Comparison of ENCODE assay signal across 29 mouse cellular contexts in the genomic region with DNA sequence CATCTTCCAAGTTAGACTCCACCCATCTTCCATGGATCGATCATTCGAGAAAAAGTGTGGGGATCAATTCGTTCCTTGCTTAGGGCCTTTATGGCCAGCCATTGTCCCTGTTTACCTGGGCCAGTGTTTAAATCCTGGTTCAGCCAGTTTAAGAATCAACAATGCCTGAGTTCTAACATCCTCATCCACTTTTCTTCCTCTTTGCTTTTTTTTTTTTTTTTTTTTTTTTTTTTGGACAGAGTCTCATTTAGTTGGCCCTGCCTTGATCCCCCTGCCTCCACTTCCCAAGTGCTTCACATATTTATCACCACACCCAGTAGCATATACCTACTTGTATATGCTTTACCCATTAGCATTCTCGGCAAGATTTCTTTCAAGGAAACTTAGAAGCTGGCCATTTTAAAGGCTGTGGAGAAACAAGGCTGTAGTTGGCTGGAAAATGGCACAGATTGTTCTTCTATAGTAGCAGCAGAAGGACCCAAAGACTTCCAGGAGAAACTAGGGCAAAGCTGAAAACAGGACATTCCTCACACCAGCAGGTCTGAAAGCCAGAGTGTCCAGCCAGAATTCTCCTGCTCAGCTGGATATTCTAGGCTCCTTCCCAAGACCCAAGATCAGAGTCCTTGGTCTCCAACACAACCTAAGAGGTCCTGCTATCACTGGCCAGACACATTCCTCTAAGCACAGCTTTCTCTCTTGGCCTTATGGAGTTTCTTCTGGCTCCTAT. TPM values are rescaled to one million over a fixed set of nuclear protein-coding genes. Genes with fewer than 3 reads are reported as not detected.
DNase-seq lines count a peak whose midpoint lies in the region; ATAC-seq and TF ChIP-seq lines count a peak whose summit lies in the region.
"Had no signal": no experiment of that assay in that cellular context is flagged by ENCODE, and none has a peak within 500 bp of the region (broad histone marks: within the 10 kb centered on the region; RNA-seq: fewer than 3 reads in every experiment).

No protein-coding gene starts in this region.

- DNase-seq in forebrain, embryonic 11.5 days (ENCODE audit: low spot score) = peak; percentile 4
- DNase-seq in MEL (ENCODE audit: low read depth, low spot score) = no peak
- peak; percentile 73 to 75 for DNase-seq in cerebellum, adult 18-20 months
- peak; percentile 65 to 72 for DNase-seq in cerebellum, postnatal 14 days
- no peak for DNase-seq in gastrocnemius, postnatal 4 days (ENCODE audit: low spot score in 2 of 2)
- DNase-seq in lung, adult 18-20 months = no peak
- DNase-seq: adrenal gland, adult 8-10 months; gastrocnemius, postnatal 25 days; heart, adult 2 months; heart, postnatal 36 days; kidney, adult 2 months; kidney, postnatal 10 days; liver; thymus, adult 18-20 months; thymus, postnatal 4 days had no signal

- no peak overlapping the region for H3K4me3 ChIP-seq in forebrain, embryonic 11.5 days (ENCODE audit: low read depth, low read length)
- no peak overlapping the region for H3K4me3 ChIP-seq in forebrain, embryonic 13.5 days
- H3K4me3 ChIP-seq in MEL (ENCODE audit: control insufficient read depth in 1 of 2, insufficient read depth in 1 of 2, low read depth in 2 of 2, low read length in 2 of 2) = no peak overlapping the region
- no peak overlapping the region for H3K4me3 ChIP-seq in midbrain, embryonic 16.5 days (ENCODE audit: low read depth, low read length)
- H3K4me3 ChIP-seq: heart, adult 2 months; heart, embryonic 13.5 days; limb, embryonic 10.5 days; liver, embryonic 15.5 days; neural tube, embryonic 15.5 days; stomach, embryonic 15.5 days had no signal

- H3K27ac ChIP-seq in forebrain, embryonic 11.5 days (ENCODE audit: low read depth, low read length) = no peak overlapping the region
- no peak overlapping the region for H3K27ac ChIP-seq in forebrain, embryonic 13.5 days
- no peak overlapping the region for H3K27ac ChIP-seq in MEL (ENCODE audit: control insufficient read depth, low read depth, low read length)
- no peak overlapping the region for H3K27ac ChIP-seq in midbrain, embryonic 16.5 days (ENCODE audit: low read length)
- H3K27ac ChIP-seq: heart, adult 2 months; heart, embryonic 13.5 days; hindbrain, embryonic 14.5 days; limb, embryonic 10.5 days; liver, embryonic 15.5 days; neural tube, embryonic 15.5 days; stomach, embryonic 15.5 days had no signal

- no peaks in the 10 kb centered on the region for H3K9me3 ChIP-seq in forebrain, embryonic 11.5 days (ENCODE audit: control insufficient read depth, low read length)
- H3K9me3 ChIP-seq in forebrain, embryonic 13.5 days (replicated peaks) = no peaks in the 10 kb centered on the region
- H3K9me3 ChIP-seq in MEL (replicated peaks; ENCODE audit: insufficient read depth, low read length) = no peaks in the 10 kb centered on the region
- H3K9me3 ChIP-seq in midbrain, embryonic 16.5 days (replicated peaks; ENCODE audit: control insufficient read depth, low read length, poor library complexity, severe bottlenecking) = no peaks in the 10 kb centered on the region
- H3K9me3 ChIP-seq: heart, embryonic 13.5 days; limb, embryonic 10.5 days; liver, embryonic 15.5 days; neural tube, embryonic 15.5 days; stomach, embryonic 15.5 days had no signal

- no peak overlapping the region for H3K9ac ChIP-seq in forebrain, embryonic 11.5 days (ENCODE audit: low read length)
- no peak overlapping the region for H3K9ac ChIP-seq in forebrain, embryonic 13.5 days
- H3K9ac ChIP-seq in MEL (ENCODE audit: control insufficient read depth, low read depth, low read length, poor library complexity, severe bottlenecking) = no peak overlapping the region
- H3K9ac ChIP-seq in midbrain, embryonic 16.5 days (ENCODE audit: low read depth, low read length) = no peak overlapping the region
- H3K9ac ChIP-seq: heart, embryonic 13.5 days; hindbrain, embryonic 14.5 days; liver, embryonic 15.5 days; neural tube, embryonic 15.5 days; stomach, embryonic 15.5 days had no signal

- no peak for TF ChIP-seq CTCF in MEL (IDR thresholded peaks at IDR 0.05 in 2 of 3, conservative IDR thresholded peaks at IDR 0.05 in 1 of 3; ENCODE audit: control insufficient read depth in 1 of 3, insufficient read depth in 1 of 3, low read depth in 2 of 3, low read length in 3 of 3, poor library complexity in 1 of 3, severe bottlenecking in 1 of 3)

- ATAC-seq in forebrain, embryonic 11.5 days (replicated peaks; ENCODE audit: low FRiP score) = no peak
- ATAC-seq in forebrain, embryonic 13.5 days = no peak
- no peak for ATAC-seq in midbrain, embryonic 16.5 days
- ATAC-seq: forebrain, embryonic 16.5 days; lung, postnatal 0 days had no signal

- no peaks in the 10 kb centered on the region for H3K36me3 ChIP-seq in forebrain, embryonic 11.5 days (ENCODE audit: control insufficient read depth, insufficient read depth, low read length)
- no peaks in the 10 kb centered on the region for H3K36me3 ChIP-seq in forebrain, embryonic 13.5 days (ENCODE audit: poor library complexity, severe bottlenecking)
- peaks cover 0 to 21% of the 10 kb centered on the region in 2 experiments; a peak in 2 of 4 replicates for H3K36me3 ChIP-seq in MEL (ENCODE audit: control insufficient read depth in 1 of 2, insufficient read depth in 2 of 2, low read length in 2 of 2)
- no peaks in the 10 kb centered on the region for H3K36me3 ChIP-seq in midbrain, embryonic 16.5 days (ENCODE audit: control insufficient read depth, insufficient read depth, low read length)
- H3K36me3 ChIP-seq: heart, embryonic 13.5 days; limb, embryonic 10.5 days; liver, embryonic 15.5 days; neural tube, embryonic 15.5 days; stomach, embryonic 15.5 days had no signal

- H3K4me1 ChIP-seq in forebrain, embryonic 11.5 days (replicated peaks; ENCODE audit: control insufficient read depth, insufficient read depth, low read length) = peaks cover 6% of the 10 kb centered on the region
- H3K4me1 ChIP-seq in forebrain, embryonic 13.5 days = peaks cover 9% of the 10 kb centered on the region
- peaks cover 6 to 20% of the 10 kb centered on the region in 2 experiments for H3K4me1 ChIP-seq in MEL (ENCODE audit: control insufficient read depth in 1 of 2, insufficient read depth in 2 of 2, low read length in 2 of 2)
- peaks cover 4% of the 10 kb centered on the region; the same call in 1 of the 2 replicates for H3K4me1 ChIP-seq in midbrain, embryonic 16.5 days (ENCODE audit: control insufficient read depth, insufficient read depth, low read length)
- H3K4me1 ChIP-seq: stomach, embryonic 15.5 days had no signal

- WGBS in forebrain, embryonic 11.5 days = 94% methylated on average over 4 of the region's 4 CpGs
- WGBS in forebrain, embryonic 13.5 days = 93% methylated on average over 4 of the region's 4 CpGs
- WGBS in midbrain, embryonic 16.5 days = 91% methylated on average over 4 of the region's 4 CpGs

- peaks cover 23% of the 10 kb centered on the region for H3K79me2 ChIP-seq in MEL (ENCODE audit: control insufficient read depth, insufficient read depth, low read length, poor library complexity)

- no peak overlapping the region for H3K4me2 ChIP-seq in forebrain, embryonic 11.5 days (ENCODE audit: low read depth, low read length, severe bottlenecking)
- H3K4me2 ChIP-seq in forebrain, embryonic 13.5 days = no peak overlapping the region
- H3K4me2 ChIP-seq in midbrain, embryonic 16.5 days (ENCODE audit: low read length) = no peak overlapping the region
- H3K4me2 ChIP-seq: heart, embryonic 13.5 days; hindbrain, embryonic 14.5 days; liver, embryonic 15.5 days; midbrain, embryonic 11.5 days; neural tube, embryonic 15.5 days; stomach, embryonic 15.5 days had no signal

- TF ChIP-seq POLR2A in MEL (IDR thresholded peaks at IDR 0.05; ENCODE audit: control insufficient read depth in 1 of 2, insufficient read depth in 1 of 2, low read depth in 1 of 2, low read length in 2 of 2, poor library complexity in 1 of 2) = no peak

- H3K27me3 ChIP-seq in forebrain, embryonic 11.5 days (ENCODE audit: control insufficient read depth, insufficient read depth, low read length) = no peaks in the 10 kb centered on the region
- peaks cover 11% of the 10 kb centered on the region for H3K27me3 ChIP-seq in forebrain, embryonic 13.5 days
- H3K27me3 ChIP-seq in MEL (ENCODE audit: control insufficient read depth in 1 of 2, insufficient read depth in 2 of 2, low read length in 2 of 2) = no peaks in the 10 kb centered on the region
- peaks cover 4% of the 10 kb centered on the region; the same call in 1 of the 2 replicates for H3K27me3 ChIP-seq in midbrain, embryonic 16.5 days (ENCODE audit: control insufficient read depth, insufficient read depth, low read depth, low read length)
- H3K27me3 ChIP-seq: liver, embryonic 15.5 days had no signal

- no peak for TF ChIP-seq RAD21 in MEL (IDR thresholded peaks at IDR 0.05; ENCODE audit: low read depth, low read length)

- no peak for TF ChIP-seq EP300 in MEL (IDR thresholded peaks at IDR 0.05; ENCODE audit: low read depth in 1 of 2, low read length in 2 of 2)

TF ChIP-seq in MEL, 35 proteins besides CTCF, POLR2A, EP300 and RAD21:
- peak; percentile 76 for TF ChIP-seq ZNF384 (IDR thresholded peaks at IDR 0.05; ENCODE audit: low read depth, low read length)
- TF ChIP-seq NELFE (IDR thresholded peaks at IDR 0.05; ENCODE audit: low read depth, low read length) = no peak
- no peak for TF ChIP-seq RCOR1 (IDR thresholded peaks at IDR 0.05; ENCODE audit: low read depth, low read length)
- TF ChIP-seq ETS1 (IDR thresholded peaks at IDR 0.05; ENCODE audit: low read depth, low read length) = no peak
- no peak for TF ChIP-seq SIN3A (IDR thresholded peaks at IDR 0.05; ENCODE audit: low read length)

RNA-seq across cellular contexts. Expression of a gene that starts 2.6 kb away (rescaled TPM):
- 6.7 and 7.5 TPM in 2 replicates for polyA plus RNA-seq in forebrain, embryonic 11.5 days (2014; fragmentation: Nextera tagmentation; extraction: Ambion mirVana)
- 6.7 and 7.2 TPM in 2 replicates for polyA plus RNA-seq in forebrain, embryonic 13.5 days (2015; fragmentation: Nextera tagmentation; extraction: Ambion mirVana)
- 56.1 and 59.8 TPM in 2 replicates for total RNA-seq in MEL (2012; rRNA removed)
- polyA plus RNA-seq in MEL (2012; ENCODE audit: insufficient read depth in 1 of 2, insufficient read length in 2 of 2, low read depth in 1 of 2, low replicate concordance in 2 of 2, missing spikeins in 1 of 2) = 10 to 100 TPM in 1 of 2 experiments, not detected in 1; 55.9 TPM
- 6.7 and 6.8 TPM in 2 replicates for polyA plus RNA-seq in midbrain, embryonic 16.5 days (2015; fragmentation: Nextera tagmentation; extraction: Ambion mirVana)
- 10 to 100 TPM; 13.3 to 15.2 TPM for total RNA-seq in gastrocnemius, postnatal 4 days (2021)

RNA-seq across cellular contexts. Expression of a gene that starts 11.6 kb away (rescaled TPM):
- polyA plus RNA-seq in forebrain, embryonic 11.5 days (2014; fragmentation: Nextera tagmentation; extraction: Ambion mirVana) = 0.35 TPM in 1 of 2 replicates, not detected in the other
- not detected in 2 replicates for polyA plus RNA-seq in forebrain, embryonic 13.5 days (2015; fragmentation: Nextera tagmentation; extraction: Ambion mirVana)
- total RNA-seq in MEL (2012; rRNA removed) = not detected in 2 replicates
- polyA plus RNA-seq in MEL (2012; ENCODE audit: insufficient read depth in 1 of 2, insufficient read length in 2 of 2, low read depth in 1 of 2, low replicate concordance in 2 of 2, missing spikeins in 1 of 2) = not detected
- not detected in 2 replicates for polyA plus RNA-seq in midbrain, embryonic 16.5 days (2015; fragmentation: Nextera tagmentation; extraction: Ambion mirVana)
- total RNA-seq in gastrocnemius, postnatal 4 days (2021) = not detected
- total RNA-seq: adrenal gland, adult 8-10 months; gastrocnemius, postnatal 25 days; heart, adult 2 months; heart, postnatal 36 days; layer of hippocampus, postnatal 25 days had no signal
- polyA plus RNA-seq: embryonic facial prominence, embryonic 14.5 days; forebrain, embryonic 16.5 days; heart, adult 2 months; heart, embryonic 13.5 days; hindbrain, embryonic 14.5 days; intestine, embryonic 14.5 days; kidney, adult 2 months; midbrain, embryonic 11.5 days; neural tube, embryonic 15.5 days had no signal

Comparison
In these comparisons a context has a peak if more than half of its experiments do, and no peak if none do; other contexts are left out.
1. DNase-seq: peak in forebrain, embryonic 11.5 days (single experiment), cerebellum, adult 18-20 months (2 of 2) and cerebellum, postnatal 14 days (2 of 2); none in MEL (single experiment), gastrocnemius, postnatal 4 days (0 of 2) and lung, adult 18-20 months (0 of 2).